ENCODE assay signal across 9 mouse cellular contexts in the genomic region with DNA sequence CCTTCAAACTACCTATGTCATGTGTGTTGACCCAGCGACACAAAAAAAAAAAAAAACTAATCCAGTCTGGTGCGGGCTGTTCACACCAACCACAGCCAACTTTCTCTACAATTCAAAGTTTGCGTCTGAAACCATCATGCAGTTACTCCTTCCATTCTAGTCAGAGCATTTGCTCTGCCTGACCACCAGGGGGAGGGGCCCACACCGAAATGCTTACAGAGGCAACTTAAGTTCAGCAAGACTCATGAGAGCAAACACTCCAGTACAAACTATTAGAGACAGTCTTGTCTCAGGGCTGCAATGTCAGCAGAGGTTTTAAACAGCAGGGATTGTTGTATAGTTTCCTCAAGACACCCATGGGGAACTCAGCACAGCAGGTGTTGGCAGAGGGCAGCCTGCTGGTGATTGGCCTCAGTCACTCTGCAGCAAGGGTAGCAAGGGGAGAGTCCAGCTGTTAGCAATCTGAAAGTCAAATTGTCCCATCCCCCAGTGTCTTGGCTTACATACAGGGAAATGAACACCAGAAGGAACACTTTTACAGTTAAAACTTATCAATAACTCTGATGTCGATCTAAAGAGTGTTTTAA. TPM values are rescaled to one million over a fixed set of nuclear protein-coding genes. Genes with fewer than 3 reads are reported as not detected.
DNase-seq lines count a peak whose midpoint lies in the region; ATAC-seq and TF ChIP-seq lines count a peak whose summit lies in the region.
"Had no signal": no experiment of that assay in that cellular context is flagged by ENCODE, and none has a peak within 500 bp of the region (broad histone marks: within the 10 kb centered on the region; RNA-seq: fewer than 3 reads in every experiment).

No protein-coding gene starts in this region.

- ATAC-seq in heart, postnatal 0 days (ENCODE audit: insufficient read depth, low read depth): no peak
- ATAC-seq in midbrain, embryonic 13.5 days: no peak

- TF ChIP-seq CTCF in heart, postnatal 0 days (IDR thresholded peaks at IDR 0.05; ENCODE audit: low read depth): peak; percentile 58
- TF ChIP-seq CTCF in brain, embryonic 14.5 days (IDR thresholded peaks at IDR 0.05; ENCODE audit: borderline replicate concordance, extremely low read depth, insufficient read depth, insufficient read length): peak; percentile 47; the same call in 1 of the 2 replicates
- TF ChIP-seq CTCF in lung, adult 2 months (IDR thresholded peaks at IDR 0.05; ENCODE audit: insufficient read depth, low read length): peak; percentile 63

- H3K36me3 ChIP-seq in heart, postnatal 0 days (replicated peaks; ENCODE audit: control insufficient read depth, insufficient read depth, low read length): no peaks in the 10 kb centered on the region
- H3K36me3 ChIP-seq in midbrain, embryonic 13.5 days: no peaks in the 10 kb centered on the region
- H3K36me3 ChIP-seq: hindbrain, embryonic 15.5 days had no signal

- TF ChIP-seq POLR2A in brain, embryonic 14.5 days (IDR thresholded peaks at IDR 0.05; ENCODE audit: borderline replicate concordance, extremely low read depth, insufficient read depth, insufficient read length, poor library complexity, severe bottlenecking): no peak
- TF ChIP-seq POLR2A in lung, adult 2 months (IDR thresholded peaks at IDR 0.05; ENCODE audit: borderline replicate concordance, extremely low read depth, low read depth, low read length): no peak

- no peaks in the 10 kb centered on the region for H3K9me3 ChIP-seq in heart, postnatal 0 days (replicated peaks; ENCODE audit: control insufficient read depth, low read length)
- 0 out of 2 replicates have a peak, but pooled peaks cover 4% of the 10 kb centered on the region for H3K9me3 ChIP-seq in midbrain, embryonic 13.5 days
- H3K9me3 ChIP-seq: hindbrain, embryonic 15.5 days had no signal

- H3K27me3 ChIP-seq in heart, postnatal 0 days (ENCODE audit: control insufficient read depth, insufficient read depth, low read length): no peaks in the 10 kb centered on the region
- H3K27me3 ChIP-seq in midbrain, embryonic 13.5 days: no peaks in the 10 kb centered on the region
- H3K27me3 ChIP-seq: hindbrain, embryonic 15.5 days had no signal

- H3K27ac ChIP-seq in heart, postnatal 0 days (ENCODE audit: low read depth): no peak overlapping the region
- H3K27ac ChIP-seq in midbrain, embryonic 13.5 days: no peak overlapping the region
- H3K27ac ChIP-seq: hindbrain, embryonic 15.5 days had no signal

- DNase-seq in heart, postnatal 0 days (ENCODE audit: low spot score): peak; percentile 6
- no peak for DNase-seq in heart, adult 8-10 months (ENCODE audit: low spot score)
- peak; percentile 34 for DNase-seq in A20 (ENCODE audit: low read depth, low spot score)
- peak; percentile 11 for DNase-seq in brain, embryonic 14.5 days (ENCODE audit: low read depth)
- DNase-seq in lung, adult 2 months: peak; percentile 29
- DNase-seq in T-cell, adult 2 months (ENCODE audit: low spot score): no peak
- no peak for DNase-seq in layer of hippocampus, adult 9-11 months

- H3K4me2 ChIP-seq in heart, postnatal 0 days (ENCODE audit: low read depth, low read length): no peak overlapping the region
- no peak overlapping the region for H3K4me2 ChIP-seq in midbrain, embryonic 13.5 days (replicated peaks)
- H3K4me2 ChIP-seq: hindbrain, embryonic 15.5 days had no signal

- TF ChIP-seq EP300 in heart, postnatal 0 days (IDR thresholded peaks at IDR 0.05; ENCODE audit: low read depth): no peak

- WGBS in heart, postnatal 0 days: 70% methylated on average over 5 of the region's 5 CpGs
- 62% methylated on average over 5 of the region's 5 CpGs for WGBS in lung, adult 2 months
- 73% methylated on average over 5 of the region's 5 CpGs for WGBS in midbrain, embryonic 13.5 days

- H3K4me3 ChIP-seq in heart, postnatal 0 days (ENCODE audit: low read depth, low read length): no peak overlapping the region
- no peak overlapping the region for H3K4me3 ChIP-seq in lung, adult 2 months (replicated peaks; ENCODE audit: extremely low read depth, low read depth, low read length)
- H3K4me3 ChIP-seq in midbrain, embryonic 13.5 days (replicated peaks): no peak overlapping the region
- H3K4me3 ChIP-seq: hindbrain, embryonic 15.5 days had no signal

- H3K4me1 ChIP-seq in heart, postnatal 0 days (ENCODE audit: control insufficient read depth, insufficient read depth): no peaks in the 10 kb centered on the region
- H3K4me1 ChIP-seq in lung, adult 2 months (ENCODE audit: control insufficient read depth, insufficient read depth, low read length): no peaks in the 10 kb centered on the region
- H3K4me1 ChIP-seq in midbrain, embryonic 13.5 days (replicated peaks): no peaks in the 10 kb centered on the region
- H3K4me1 ChIP-seq: hindbrain, embryonic 15.5 days had no signal

- no peak overlapping the region for H3K9ac ChIP-seq in heart, postnatal 0 days (replicated peaks; ENCODE audit: low read depth, low read length)
- H3K9ac ChIP-seq in midbrain, embryonic 13.5 days (replicated peaks): no peak overlapping the region
- H3K9ac ChIP-seq: hindbrain, embryonic 15.5 days had no signal

RNA-seq across cellular contexts. Expression of a gene that starts 50.8 kb away (rescaled TPM):
- total RNA-seq in heart, postnatal 0 days (2014; rRNA removed; ENCODE audit: low replicate concordance): 19.2 and 26.6 TPM in 2 replicates
- polyA plus RNA-seq in heart, postnatal 0 days (2015; fragmentation: Nextera tagmentation; extraction: Ambion mirVana): 12.2 and 14.0 TPM in 2 replicates
- 10 to 100 TPM; 20.2 to 23.1 (median 21.5) TPM for total RNA-seq in heart, adult 8-10 months (2022)
- polyA plus RNA-seq in brain, embryonic 14.5 days (2012; rRNA removed): 1.6 and 2.8 TPM in 2 replicates
- 7.3 and 8.7 TPM in 2 replicates for polyA plus RNA-seq in lung, adult 2 months (2012; rRNA removed)
- polyA plus RNA-seq in midbrain, embryonic 13.5 days (2015; fragmentation: Nextera tagmentation; extraction: Ambion mirVana): 1.3 TPM in 2 replicates

Comparison
In these comparisons a context has a peak if more than half of its experiments do, and no peak if none do; other contexts are left out.
1. DNase-seq: peak in heart, postnatal 0 days (single experiment), A20 (single experiment), brain, embryonic 14.5 days (single experiment) and lung, adult 2 months (single experiment); none in heart, adult 8-10 months (single experiment), T-cell, adult 2 months (single experiment) and layer of hippocampus, adult 9-11 months (single experiment).
2. Peak in every context shown above with its lines, with median percentiles within 50 percentile points of each other: CTCF ChIP-seq.